Mouse (Mus musculus): Measurements from ENCODE around the gene Mrpl22.

- peak; percentile 16; the same call in 1 of the 2 replicates for TF ChIP-seq POLR2A (IDR thresholded peaks at IDR 0.05; ENCODE audit: low read depth, low read length)
- no peak for TF ChIP-seq CTCF (IDR thresholded peaks at IDR 0.05; ENCODE audit: extremely low read depth, insufficient read depth, insufficient read length, insufficient replicate concordance)
Observed at GRCm38 (mm10) chr11:58168167-58168915, 3.1 kb upstream of the Mrpl22 start, which contains the start of gene Gemin5.
